Mouse (Mus musculus) NIH3T3 (cell line): ENCODE measurements around the gene Elavl1.
A peak's percentile ranks its signal among the peaks of the same experiment; 100 is the strongest.

Source experiments
- DNase-seq: peaks from one replicate; pipeline ENCODE4 v3.0.0-alpha.2; 2012; ENCODE audit warnings: low read depth

The Elavl1 gene

DNA sequence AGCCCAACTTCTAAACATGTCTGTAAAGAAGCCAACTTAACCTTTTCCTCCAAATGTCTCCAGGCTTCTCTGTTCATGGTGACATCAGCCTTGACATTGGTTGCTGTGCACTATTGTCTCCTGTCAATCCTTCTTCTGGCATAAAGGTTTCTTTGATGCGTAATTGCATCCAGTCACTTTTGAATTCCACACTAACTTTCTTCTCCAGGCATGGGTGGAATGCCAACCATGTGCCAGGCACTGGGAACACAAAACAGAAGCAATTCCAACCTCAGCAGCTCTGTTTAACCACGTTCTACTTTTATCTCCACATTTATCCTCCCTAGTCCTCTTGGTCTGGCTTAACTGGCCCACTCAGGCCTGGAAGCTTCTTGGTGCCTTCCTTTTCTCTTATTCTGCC is 4.2 kb downstream of the Elavl1 start:
- DNase-seq = no peak

DNA sequence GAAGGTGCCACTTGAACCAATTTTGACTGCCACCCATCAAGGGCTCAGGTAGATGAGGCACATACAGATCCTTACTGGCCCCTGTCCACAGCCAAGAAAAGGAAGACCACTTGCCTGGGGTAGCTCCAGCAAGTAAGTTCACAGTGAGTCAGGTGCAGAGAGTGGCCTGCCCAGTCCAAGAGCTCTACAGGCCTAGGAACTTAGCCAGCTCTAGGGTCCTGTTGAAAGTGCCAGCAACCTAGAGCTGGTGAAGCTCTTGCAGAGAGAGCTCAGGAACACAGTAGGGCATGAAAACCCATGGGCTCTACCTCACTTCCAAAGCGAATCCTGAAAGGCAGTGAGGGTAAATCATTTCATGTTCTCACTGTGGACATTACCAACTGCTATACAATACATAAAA is 4.8 kb downstream of the Elavl1 start:
- DNase-seq = no peak

DNA sequence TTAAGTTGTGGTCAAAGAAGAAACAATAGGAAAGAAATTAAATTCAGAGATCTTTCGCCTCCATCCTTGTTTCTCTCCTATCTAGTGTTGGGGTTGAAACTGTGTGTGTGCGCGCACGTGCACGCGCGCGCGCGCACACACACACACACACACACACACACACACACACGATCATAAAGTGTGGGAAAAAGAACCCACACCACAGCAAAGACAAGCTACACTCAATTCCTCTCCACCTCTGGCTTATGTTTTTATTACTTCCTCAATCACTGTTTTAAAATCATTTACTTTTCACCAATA is 5.7 kb downstream of the Elavl1 start:
- no peak for DNase-seq

DNA sequence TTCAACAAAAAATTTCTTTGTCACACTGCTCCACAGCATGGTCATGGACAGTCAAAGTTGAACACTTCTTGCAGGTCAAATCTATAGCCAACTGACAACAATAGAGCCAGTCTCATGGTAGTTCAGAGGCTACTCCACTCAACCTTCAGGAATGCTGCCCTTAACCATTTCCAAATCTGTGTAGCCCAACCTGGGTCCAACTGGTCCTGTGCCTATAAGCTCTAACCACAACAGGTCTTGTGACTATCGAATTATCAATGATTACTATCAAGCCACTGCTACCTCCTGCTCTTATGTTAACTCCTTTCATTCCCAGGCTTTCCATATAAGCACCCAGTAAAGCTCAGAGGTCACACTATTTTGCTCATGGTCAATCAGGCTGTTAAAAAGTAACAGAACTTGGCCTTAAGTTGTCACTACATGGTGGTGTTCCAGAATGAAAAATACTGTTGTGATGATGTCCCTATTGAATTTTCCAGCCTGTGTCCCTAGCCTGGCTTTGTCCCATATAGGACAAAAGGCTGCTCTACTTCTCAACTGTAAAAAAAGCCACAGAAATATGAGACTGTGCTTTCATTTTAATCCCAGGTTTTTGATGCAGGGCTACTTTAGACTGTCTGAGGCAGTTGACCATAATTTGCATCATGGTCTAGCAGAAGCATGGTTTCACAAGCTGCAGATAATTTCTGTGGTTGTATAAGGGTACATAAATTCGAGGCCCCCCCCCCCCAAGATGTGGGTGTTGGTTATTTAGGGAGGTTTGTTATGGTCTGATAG is 6.2 kb downstream of the Elavl1 start:
- DNase-seq = peak; percentile 46

DNA sequence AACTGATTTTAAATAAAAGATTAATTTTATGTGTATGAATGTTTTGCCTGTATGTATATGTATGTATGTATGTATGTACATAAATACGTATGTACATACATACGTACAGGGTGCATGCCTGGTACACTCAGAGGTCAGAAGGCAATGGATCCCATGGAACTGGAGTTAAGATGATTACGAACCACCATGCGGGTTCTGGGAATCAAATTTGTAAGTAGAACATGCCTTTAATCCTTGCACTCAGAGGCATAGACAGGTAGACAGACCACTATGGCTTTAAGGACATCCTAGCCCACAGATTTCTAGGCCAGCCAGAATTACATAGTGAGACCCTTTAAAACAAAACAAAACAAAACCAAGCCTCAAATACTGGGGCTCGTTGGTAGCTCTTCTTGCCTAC is 7.1 kb downstream of the Elavl1 start:
- DNase-seq = no peak

DNA sequence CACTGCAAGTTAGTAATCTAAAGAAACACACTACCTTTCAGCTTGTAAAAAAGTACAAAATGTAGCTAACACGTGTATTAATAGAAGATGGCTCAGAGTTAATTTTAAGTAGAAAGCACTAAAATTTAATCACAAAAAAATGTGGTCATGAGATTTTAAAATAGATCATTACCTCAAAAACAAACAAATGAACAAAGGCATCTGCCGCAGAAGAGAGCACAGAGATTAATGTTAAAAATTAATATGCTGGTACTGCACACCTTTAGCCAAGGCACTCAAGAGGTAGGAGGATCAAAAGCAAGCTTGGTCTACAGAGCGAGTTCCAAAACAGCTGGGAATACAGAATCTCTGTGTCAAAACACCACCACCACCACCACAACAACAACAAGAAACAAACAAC is 10.4 kb downstream of the Elavl1 start:
- DNase-seq = no peak

DNA sequence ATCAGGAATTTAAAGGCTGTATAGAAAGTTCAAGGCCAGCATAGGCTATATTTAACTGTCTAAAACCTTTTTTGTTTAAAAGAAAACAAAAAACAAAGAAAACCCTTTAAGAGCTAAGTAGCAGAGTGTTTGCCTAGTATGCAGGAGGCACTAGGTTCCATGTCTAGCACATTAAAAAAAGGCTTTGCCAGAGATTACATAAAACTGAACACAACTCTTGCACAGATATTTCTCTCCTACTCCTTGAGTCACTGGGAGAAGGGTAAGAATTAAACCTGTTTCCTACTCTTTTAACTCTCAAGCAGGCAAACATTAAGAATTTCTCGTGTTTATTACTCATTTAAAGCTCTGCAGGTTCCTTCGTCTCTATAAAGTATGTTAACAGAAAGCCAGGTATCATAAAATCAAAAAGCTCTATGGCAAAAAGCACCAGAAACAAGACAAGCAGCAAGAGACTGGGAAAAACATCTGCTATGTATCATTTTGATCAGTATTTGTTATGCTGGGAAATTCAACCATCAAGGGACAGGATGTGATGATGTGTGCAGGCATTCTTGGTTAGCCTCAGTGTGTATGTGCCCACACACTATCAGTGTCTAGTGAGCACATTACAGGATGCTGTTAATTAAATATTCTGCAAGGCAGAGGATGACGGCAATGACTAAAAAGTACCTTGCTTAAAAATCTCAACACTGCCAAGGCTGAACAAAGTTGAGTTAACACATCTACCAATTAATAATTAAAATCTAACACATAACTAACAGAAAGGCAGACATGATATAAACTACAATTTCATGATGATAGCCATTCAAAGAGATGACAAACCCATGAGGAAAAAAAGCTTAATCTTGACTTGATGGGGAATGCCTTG is 11.7 kb downstream of the Elavl1 start:
- DNase-seq = peak; percentile 21

DNA sequence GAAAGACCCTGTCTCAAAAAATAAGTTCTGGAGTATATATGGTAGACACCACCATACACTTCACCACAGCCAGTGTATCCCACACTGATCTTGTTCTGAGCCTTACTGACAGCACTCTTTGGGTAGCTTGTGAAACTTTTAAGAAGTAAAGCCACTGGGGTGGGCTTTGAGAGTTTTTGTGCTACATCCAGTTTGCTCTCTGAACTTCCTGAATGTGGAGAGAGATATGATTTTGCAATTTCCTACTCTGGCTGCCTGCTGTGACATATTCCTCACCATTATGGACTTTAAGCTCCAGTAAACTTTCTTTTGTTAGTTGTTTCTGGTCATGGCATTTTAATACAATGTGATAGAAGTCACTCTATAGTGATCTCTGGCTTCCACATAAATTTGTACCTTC is 13.1 kb downstream of the Elavl1 start:
- DNase-seq = no peak

DNA sequence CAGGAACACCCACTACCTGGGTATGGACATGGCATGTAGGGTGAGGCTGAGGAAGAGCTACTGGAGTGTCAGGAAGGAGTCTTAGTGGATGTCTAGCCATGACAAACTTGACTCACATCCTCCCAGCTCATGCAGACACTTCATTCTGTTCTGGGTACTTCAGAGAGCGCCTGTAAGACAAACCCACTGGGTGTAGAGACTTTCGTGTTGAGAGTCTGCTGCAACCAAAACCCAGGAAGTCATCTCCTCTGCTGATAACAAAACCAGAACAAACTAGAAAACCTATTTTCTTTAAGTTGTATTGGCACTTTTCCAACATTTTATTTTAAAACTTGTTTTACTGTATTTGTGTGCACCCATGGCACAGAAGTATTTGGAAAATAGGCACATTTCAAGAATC is 19.4 kb downstream of the Elavl1 start:
- no peak for DNase-seq

DNA sequence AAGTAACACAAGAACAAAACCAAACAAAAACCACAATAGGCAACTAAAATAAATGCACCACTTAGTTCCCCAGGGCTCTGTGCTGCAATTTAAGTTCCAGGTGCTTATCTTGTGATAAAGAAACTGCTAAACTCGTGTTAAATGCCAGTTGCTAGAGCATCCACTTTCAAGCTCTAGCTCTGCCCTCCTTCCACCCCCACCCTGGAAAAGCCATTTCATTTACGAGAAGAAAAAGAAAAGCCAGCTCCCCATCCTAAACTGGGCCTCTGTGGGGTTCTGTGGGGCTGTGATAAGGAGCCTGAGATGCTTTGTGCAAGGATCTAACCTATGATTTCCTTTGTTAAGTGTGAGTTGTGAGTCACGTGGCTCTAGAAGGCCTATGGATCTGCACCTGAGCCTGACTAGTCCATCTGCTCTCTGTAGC is 21.1 kb downstream of the Elavl1 start:
- no peak for DNase-seq

DNA sequence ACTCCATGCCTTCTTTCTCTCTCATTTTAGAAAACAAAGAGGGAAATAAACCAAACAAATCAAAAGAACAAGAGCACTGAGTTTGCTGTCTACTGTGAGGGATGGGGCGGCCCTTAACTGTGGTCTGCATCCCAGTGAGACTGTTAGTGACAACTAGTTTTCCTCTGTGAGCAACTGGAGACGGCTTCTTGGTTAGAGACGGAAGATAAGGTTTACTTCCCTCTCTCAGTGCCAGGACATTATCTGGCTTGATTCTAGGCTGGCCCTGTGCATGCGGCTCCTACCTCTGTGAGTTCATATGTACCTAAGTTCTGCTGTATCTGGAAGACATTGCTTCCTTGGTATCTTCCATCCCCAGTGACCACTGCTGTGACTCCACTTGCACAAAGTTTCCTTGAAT is 27.4 kb downstream of the Elavl1 start:
- no peak for DNase-seq

DNA sequence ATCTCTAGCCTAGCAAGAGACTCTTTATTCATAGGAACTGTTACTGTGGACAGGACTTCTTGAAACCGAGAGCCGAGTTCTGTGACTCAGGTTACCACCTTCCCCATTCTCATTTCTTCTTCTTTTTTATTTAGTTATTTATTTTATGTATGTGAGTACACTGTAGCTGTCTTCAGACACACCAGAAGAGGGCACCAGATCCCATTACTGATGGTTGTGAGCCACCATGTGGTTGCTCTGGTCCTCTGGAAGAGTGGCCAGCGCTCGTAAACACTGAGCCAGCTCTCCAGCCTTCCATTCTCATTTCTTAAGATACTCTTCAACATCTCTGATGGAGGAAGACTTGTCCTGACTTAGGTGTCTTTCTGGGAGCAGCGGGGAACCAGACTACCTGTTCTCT is 32.5 kb downstream of the Elavl1 start:
- no peak for DNase-seq

DNA sequence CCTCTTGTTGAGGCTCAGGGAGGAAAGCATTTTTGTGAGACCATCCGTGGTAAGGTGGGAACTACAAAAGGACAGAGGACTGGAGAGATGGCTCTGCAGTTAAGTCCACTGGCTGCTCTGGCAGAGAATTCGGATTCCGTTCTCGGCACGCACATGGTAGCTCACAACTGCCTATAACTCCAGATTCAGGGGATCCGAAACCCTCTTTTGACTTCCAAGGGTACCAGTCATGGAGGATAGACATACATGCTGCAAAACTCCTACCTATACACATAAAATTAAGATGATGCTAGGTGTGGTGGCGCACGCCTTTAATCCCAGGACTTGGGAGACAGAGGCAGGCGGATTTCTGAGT is 49.1 kb downstream of the Elavl1 start:
- no peak for DNase-seq

DNA sequence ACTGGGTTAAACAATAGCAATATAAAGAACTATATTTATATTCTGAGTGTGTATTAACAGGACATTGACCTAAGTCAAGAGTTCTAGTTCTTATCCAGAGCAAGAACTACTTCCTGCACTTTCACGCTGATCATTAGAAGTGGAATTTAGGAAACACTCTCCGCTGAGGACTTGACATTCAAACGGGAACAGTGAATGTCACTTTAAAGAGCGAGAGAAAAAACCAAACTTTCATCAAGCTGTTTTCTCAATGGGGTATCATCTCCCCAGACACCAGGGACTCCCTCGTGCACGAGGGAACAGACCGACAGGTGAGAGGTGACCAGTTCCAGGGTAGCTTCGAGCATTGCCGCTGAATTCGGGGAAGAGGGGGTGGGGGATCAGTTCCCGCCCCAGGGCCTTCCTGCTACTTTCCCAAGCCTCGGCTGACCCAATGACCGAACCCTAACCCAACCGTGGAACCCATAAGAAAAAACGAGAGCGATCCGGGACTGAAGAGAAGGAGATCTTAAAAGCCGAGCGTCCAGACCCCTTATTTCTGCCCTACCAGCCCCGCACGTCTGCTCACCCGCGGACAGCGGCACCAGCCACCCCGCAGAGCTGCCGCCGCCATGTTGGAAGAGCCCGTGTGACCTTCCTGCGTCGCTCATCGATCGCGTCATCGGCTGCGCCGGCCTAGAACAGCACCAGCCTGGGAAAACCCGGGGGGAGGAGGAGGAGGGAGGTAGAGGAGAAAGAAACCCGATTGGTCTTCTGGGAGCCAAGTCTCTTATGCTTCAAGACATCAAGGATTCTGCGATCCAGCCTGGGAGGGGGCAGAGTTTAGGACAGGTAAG is 49.7 kb downstream of the Elavl1 start, which contains the start of gene Timm44:
Gene Timm44, minus strand, starts transcription at position 639 of the 836 bp plus-strand sequence.
- peak; percentile 98 for DNase-seq

DNA sequence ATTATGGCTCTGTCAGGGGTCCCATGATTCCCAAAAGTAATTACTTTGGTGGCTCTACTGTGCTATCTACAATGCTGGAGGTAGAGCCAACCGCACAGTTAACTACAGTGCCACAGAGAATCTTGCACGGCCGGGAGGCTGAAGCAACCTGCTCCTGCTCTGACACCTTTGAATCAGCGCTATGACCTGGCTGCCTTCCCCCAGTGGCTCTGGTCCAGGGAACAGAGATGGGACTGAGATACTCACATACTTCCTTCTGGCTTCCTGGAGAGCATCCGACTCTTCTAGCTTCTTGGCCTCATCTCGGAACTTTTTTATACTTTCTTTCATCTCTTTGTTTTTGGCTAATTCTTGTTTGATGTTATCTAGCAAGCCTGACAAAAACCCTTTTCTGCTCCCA is 55.6 kb downstream of the Elavl1 start:
- DNase-seq = no peak

DNA sequence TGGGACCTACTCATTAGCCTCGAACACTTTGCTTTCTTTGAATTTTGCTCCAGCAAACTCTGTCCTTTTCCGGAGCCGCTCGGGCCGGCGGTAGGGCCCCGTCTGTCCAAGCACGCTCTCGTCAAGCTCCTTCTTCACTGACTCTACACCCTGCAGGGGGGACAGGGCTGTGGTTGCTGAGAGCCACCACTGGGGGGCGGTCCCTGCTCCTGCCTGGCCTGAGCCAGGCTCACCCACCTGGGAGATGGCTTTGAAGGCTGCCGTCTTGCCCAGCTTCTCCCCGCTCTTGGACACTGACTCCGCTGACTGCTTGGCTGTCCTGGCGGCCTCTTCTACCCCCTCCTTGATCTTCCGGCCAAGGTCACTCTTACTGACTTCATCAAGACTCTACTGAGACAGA is 57.6 kb downstream of the Elavl1 start:
- DNase-seq = peak; percentile 40

DNA sequence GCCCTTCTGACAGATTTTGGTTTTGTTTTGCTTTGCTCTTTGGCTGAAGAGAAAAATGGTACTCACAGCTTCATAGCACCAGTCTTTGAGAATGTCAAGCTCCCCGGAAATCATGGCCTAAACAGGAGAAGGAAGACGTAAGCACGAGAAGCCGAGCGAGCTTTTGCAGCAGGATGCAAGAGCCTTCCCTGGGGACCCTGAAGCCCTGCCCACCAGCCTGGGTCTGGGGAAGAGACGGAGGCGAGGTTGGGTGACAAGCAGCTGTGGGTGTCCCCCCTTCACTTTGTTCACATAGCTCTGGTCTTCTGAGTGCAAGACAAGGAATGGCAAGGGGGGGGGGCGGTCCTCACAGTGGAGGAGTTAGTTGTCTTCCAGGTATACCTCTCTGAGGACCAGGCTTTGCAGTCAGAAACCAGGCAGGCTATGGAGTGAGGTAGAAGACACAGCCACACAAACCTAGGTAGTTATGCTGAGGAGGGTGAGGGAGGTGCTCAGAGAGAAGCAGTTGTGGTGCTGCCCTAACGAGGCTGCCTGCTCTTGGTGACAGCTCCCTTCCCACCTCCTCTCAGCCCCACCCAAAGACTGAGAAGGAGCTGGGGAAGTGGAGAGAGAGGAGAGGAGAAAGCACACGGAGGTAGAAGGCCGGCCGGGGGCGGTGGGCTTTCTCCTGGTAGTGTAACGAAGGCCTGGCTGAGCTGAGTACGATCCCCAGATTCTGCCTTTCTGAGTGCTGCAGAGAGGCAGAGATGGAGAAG is 59.9 kb downstream of the Elavl1 start:
- no peak for DNase-seq

DNA sequence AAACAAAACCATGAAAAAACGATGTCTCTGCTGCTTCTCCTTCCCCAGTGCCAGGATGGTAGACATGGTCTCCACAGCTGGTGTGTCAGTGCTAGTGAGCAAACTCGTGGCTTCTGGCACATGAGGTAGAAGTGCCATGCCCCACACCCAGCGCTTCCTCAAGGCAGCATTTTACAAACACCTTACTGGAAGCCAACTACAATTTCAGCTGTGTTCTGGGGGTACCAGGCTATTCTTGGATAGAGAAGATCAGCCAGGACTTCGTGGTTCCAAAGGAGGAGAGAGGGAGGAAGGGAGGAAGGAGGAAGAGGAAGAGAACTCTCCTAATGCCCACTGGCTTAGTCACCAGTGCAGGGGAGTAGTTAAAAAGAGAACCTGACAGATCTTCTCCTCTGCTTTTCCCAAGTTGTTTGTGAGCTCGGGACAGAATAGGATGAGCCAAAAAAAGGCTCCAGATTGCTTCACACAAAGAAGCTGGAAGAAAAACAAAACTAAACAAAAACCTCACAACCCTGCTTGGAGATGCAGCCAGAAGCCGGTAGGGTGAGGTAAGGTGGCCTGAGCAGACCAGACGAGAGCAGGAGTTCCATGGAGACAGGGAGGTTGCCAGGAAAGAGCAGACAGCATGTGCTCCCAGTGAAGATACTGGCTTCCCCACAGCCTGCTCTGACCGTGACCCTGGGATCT is 62.0 kb downstream of the Elavl1 start:
- no peak for DNase-seq

DNA sequence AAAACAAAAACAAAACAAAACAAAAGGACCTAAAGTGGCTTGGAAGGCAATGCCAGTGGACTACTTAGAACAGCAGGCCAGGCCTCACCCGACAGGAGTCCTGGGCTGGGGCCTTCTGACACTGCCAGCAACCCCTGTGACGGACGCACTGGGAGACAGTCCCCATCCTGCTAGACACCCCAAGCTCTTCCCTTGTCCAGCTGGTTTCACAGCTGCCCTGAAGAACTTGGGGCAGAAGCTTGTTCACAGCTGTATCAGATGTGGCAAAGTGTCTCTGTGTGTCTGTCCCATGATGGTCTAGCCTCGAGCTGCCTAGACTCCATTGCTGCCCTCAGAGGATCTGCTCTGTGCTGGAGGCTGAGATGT is 65.4 kb downstream of the Elavl1 start:
- DNase-seq = no peak

DNA sequence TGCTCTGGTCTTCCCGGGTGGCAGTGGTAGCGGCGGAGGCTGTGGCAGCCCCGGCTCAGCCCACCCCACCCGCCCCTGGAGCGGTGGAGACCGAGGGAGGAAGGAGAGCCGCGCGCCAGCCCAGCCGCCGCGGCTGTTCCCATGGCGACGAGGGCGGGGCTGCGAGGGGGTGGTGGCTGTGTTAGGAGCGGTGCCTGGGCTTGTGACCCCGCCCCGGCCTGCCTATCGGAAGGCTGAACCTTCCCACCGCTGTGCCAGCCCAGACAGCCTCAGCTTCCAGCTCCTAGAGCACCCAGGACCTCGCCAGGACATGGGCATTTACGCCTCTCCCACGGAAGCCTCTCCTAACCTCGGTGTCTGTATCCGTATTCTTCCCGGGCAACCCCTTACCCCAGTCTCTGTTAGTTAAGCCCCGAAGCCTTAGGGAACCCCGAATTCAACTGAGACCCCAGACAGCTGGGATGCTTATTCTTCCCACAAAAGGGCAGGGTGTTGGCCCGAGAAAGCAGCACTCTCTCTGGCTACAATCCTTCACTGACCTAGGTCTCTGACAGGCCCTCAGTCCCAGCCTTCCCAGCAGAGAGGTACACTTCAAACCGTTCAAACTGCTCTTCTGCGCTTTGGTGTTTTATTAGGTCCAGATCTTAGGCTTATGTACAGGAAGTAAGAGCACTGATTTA is 65.9 kb downstream of the Elavl1 start, which contains the start of gene Ctxn1:
Gene Ctxn1, minus strand, starts transcription at position 150 of the 680 bp plus-strand sequence.
- peak; percentile 94 for DNase-seq

DNA sequence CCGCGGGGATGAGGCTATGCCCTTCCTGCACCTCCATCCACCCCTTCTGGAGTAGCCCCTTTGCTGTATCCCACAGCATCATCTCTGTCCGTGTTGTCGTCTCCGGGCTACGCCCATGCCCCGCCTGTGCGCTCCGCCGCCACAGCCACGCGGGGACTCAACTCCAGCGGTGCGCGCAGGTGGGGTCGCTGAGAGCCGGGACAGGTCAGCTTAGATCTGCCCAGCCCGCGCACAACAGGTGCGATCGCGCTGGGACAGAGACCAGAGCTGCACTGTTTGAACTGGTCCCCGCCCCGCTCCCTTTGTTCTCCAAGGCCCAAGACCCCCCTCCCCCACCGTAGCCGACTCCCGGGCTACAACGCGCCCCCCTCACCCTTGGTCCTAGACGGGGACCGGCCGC is 66.5 kb downstream of the Elavl1 start:
- DNase-seq = no peak
